Comparison of ENCODE assay signal across 8 mouse cellular contexts in the genomic region with DNA sequence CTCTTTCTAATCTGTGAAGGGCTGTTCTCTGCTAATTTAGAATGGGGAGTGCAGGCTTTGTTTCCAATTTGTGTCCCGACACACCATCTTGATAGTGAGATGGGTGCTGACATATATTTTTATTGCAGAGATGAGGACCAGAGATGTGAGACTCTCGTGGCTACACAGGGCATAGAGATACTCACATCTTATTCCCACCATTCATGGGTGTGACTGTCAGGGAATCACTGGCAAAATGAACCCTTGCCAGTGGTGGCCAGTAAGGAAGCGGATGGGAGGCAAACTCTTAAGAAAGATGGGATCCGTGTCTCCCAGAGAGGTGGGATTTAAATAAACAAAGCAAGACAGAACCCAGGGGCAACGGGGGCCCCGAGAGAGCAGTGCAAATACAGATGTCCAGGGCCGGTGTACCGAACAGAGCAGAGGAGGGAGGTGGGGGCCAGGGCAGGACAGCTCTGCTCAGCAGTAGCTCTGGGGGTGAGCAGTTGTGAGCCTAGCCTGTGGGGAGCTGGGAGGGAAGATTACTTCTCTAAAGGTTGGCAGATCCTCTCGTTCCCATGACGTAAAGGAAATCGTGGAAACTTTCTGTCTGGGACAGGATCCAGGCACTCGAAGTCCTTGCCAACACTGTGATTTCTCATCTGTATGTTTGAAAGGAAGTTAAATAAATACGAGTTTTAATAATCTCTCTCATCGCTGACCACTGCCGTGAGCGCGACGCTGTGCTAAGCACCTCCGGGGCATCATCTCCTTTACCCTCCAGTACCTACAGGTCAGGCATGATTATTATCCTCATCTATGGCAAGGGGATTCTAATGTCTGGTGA.
DNase-seq lines count a peak whose midpoint lies in the region; ATAC-seq lines count a peak whose summit lies in the region.

No protein-coding gene starts in this region.

- ATAC-seq in heart, embryonic 13.5 days (ENCODE audit: extremely low read depth, insufficient number of reproducible peaks, low FRiP score, low TSS enrichment) = peak; percentile 62; the same call in 1 of the 2 replicates
- ATAC-seq in midbrain, embryonic 11.5 days (ENCODE audit: low FRiP score) = no peak

- H3K36me3 ChIP-seq in heart, embryonic 13.5 days = no peaks in the 10 kb centered on the region
- no peaks in the 10 kb centered on the region for H3K36me3 ChIP-seq in midbrain, embryonic 11.5 days (ENCODE audit: control insufficient read depth, insufficient read depth, low read length)

- 35% methylated on average over 19 of the region's 19 CpGs for WGBS in heart, embryonic 13.5 days
- 56% methylated on average over 19 of the region's 19 CpGs for WGBS in midbrain, embryonic 11.5 days

- peak overlapping the region; percentile 26 for H3K4me3 ChIP-seq in heart, embryonic 13.5 days
- H3K4me3 ChIP-seq in midbrain, embryonic 11.5 days (ENCODE audit: low read depth, low read length) = no peak overlapping the region

- DNase-seq in cerebellum, adult 9-10 months = peak; percentile 25
- DNase-seq in cerebellum, adult 11-12 months = no peak
- peak; percentile 48 for DNase-seq in brain, adult 2 months (ENCODE audit: low read depth, low spot score)
- peak; percentile 51 for DNase-seq in kidney, adult 9 months
- DNase-seq in midbrain, embryonic 11.5 days (ENCODE audit: low spot score, missing footprints) = no peak
- DNase-seq in spleen, adult 18-20 months = no peak
- DNase-seq in spleen, postnatal 4 days (ENCODE audit: low spot score in 2 of 2) = no peak

- H3K27me3 ChIP-seq in heart, embryonic 13.5 days (replicated peaks) = peaks cover 4% of the 10 kb centered on the region; the same call in 1 of the 2 replicates
- no peaks in the 10 kb centered on the region for H3K27me3 ChIP-seq in midbrain, embryonic 11.5 days (ENCODE audit: control insufficient read depth, insufficient read depth, low read length)

- peak overlapping the region; percentile 87 for H3K27ac ChIP-seq in heart, embryonic 13.5 days (replicated peaks)
- no peak overlapping the region for H3K27ac ChIP-seq in midbrain, embryonic 11.5 days (ENCODE audit: low read depth, low read length)

- H3K9ac ChIP-seq in heart, embryonic 13.5 days = peak overlapping the region; percentile 65
- 0 out of 2 replicates have a peak overlapping the region, but pooled peaks have one; percentile 6 for H3K9ac ChIP-seq in midbrain, embryonic 11.5 days (ENCODE audit: low read length)

- H3K9me3 ChIP-seq in heart, embryonic 13.5 days = no peaks in the 10 kb centered on the region
- no peaks in the 10 kb centered on the region for H3K9me3 ChIP-seq in midbrain, embryonic 11.5 days (ENCODE audit: control insufficient read depth, low read length)

- H3K4me1 ChIP-seq in heart, embryonic 13.5 days = peaks cover 19% of the 10 kb centered on the region
- peaks cover 16% of the 10 kb centered on the region for H3K4me1 ChIP-seq in midbrain, embryonic 11.5 days (ENCODE audit: control insufficient read depth, insufficient read depth, low read length)

- H3K4me2 ChIP-seq in heart, embryonic 13.5 days = peak overlapping the region; percentile 61
- no peak overlapping the region for H3K4me2 ChIP-seq in midbrain, embryonic 11.5 days

Comparison
In these comparisons a context has a peak if more than half of its experiments do, and no peak if none do; other contexts are left out.
1. DNase-seq: peak in cerebellum, adult 9-10 months (single experiment), brain, adult 2 months (single experiment) and kidney, adult 9 months (single experiment); none in cerebellum, adult 11-12 months (single experiment), midbrain, embryonic 11.5 days (single experiment), spleen, adult 18-20 months (0 of 2) and spleen, postnatal 4 days (0 of 2).